ENCODE assay signal across 10 mouse cellular contexts in genomic region chr12:79890887-79891286, GRCm38 (mm10).
DNase-seq lines count a peak whose midpoint lies in the region; ATAC-seq and TF ChIP-seq lines count a peak whose summit lies in the region.
"Had no signal": no experiment of that assay in that cellular context is flagged by ENCODE, and none has a peak within 500 bp of the region (broad histone marks: within the 10 kb centered on the region; RNA-seq: fewer than 3 reads in every experiment).

No protein-coding gene starts in this region.

- no peaks in the 10 kb centered on the region for H3K36me3 ChIP-seq in midbrain, embryonic 10.5 days
- H3K36me3 ChIP-seq in midbrain, embryonic 15.5 days (replicated peaks), result no peaks in the 10 kb centered on the region
- H3K36me3 ChIP-seq in kidney, postnatal 0 days (ENCODE audit: insufficient read depth, low read length), result no peaks in the 10 kb centered on the region
- no peaks in the 10 kb centered on the region for H3K36me3 ChIP-seq in stomach, embryonic 15.5 days

- no peak for TF ChIP-seq CTCF in kidney, postnatal 0 days (IDR thresholded peaks at IDR 0.05; ENCODE audit: low read depth)
- no peak for TF ChIP-seq CTCF in left cerebral cortex, adult 2 months (IDR thresholded peaks at IDR 0.05)

- no peak for ATAC-seq in midbrain, embryonic 15.5 days (replicated peaks)
- ATAC-seq in kidney, postnatal 0 days (replicated peaks; ENCODE audit: low FRiP score, low read depth), result peak; percentile 61
- ATAC-seq in stomach, embryonic 15.5 days (ENCODE audit: insufficient read depth, low FRiP score, low read depth), result peak; percentile 72
- ATAC-seq: forebrain, postnatal 0 days had no signal

- intact Hi-C loops in left cerebral cortex, adult 2 months (cut with DNase I), result no loop called here

- no peaks in the 10 kb centered on the region for H3K9me3 ChIP-seq in midbrain, embryonic 10.5 days (replicated peaks)
- H3K9me3 ChIP-seq in midbrain, embryonic 15.5 days, result no peaks in the 10 kb centered on the region
- no peaks in the 10 kb centered on the region for H3K9me3 ChIP-seq in kidney, postnatal 0 days (replicated peaks; ENCODE audit: low read length)
- no peaks in the 10 kb centered on the region for H3K9me3 ChIP-seq in stomach, embryonic 15.5 days

- no peaks in the 10 kb centered on the region; the same call in 1 of the 2 replicates for H3K27me3 ChIP-seq in midbrain, embryonic 10.5 days (ENCODE audit: low read depth, poor library complexity, severe bottlenecking)
- no peaks in the 10 kb centered on the region for H3K27me3 ChIP-seq in midbrain, embryonic 15.5 days (replicated peaks)
- no peaks in the 10 kb centered on the region for H3K27me3 ChIP-seq in kidney, postnatal 0 days (ENCODE audit: insufficient read depth, low read length)
- no peaks in the 10 kb centered on the region for H3K27me3 ChIP-seq in stomach, embryonic 15.5 days (replicated peaks)

- H3K4me3 ChIP-seq in midbrain, embryonic 10.5 days, result no peak overlapping the region
- no peak overlapping the region for H3K4me3 ChIP-seq in midbrain, embryonic 15.5 days
- no peak overlapping the region for H3K4me3 ChIP-seq in kidney, postnatal 0 days (replicated peaks; ENCODE audit: low read depth, low read length)
- no peak overlapping the region for H3K4me3 ChIP-seq in stomach, embryonic 15.5 days (replicated peaks)
- no peak overlapping the region for H3K4me3 ChIP-seq in left cerebral cortex, adult 2 months

- no peak overlapping the region for H3K4me2 ChIP-seq in midbrain, embryonic 15.5 days
- no peak overlapping the region for H3K4me2 ChIP-seq in kidney, postnatal 0 days (ENCODE audit: low read length)
- no peak overlapping the region for H3K4me2 ChIP-seq in stomach, embryonic 15.5 days

- DNase-seq in adrenal gland, postnatal 10 days, result peak; percentile 37
- no peak for DNase-seq in adrenal gland, postnatal 36 days
- DNase-seq in midbrain, embryonic 10.5 days (ENCODE audit: low spot score), result no peak
- peak; percentile 87 for DNase-seq in kidney, postnatal 0 days (ENCODE audit: low spot score)
- DNase-seq in ovary, postnatal 36 days (ENCODE audit: low spot score), result no peak
- no peak for DNase-seq in left cerebral cortex, adult 2 months (ENCODE audit: extremely low spot score in 1 of 2, low spot score in 2 of 2)
- DNase-seq: forebrain, postnatal 0 days; thymus, adult 18-20 months had no signal

- peaks cover 42% of the 10 kb centered on the region for H3K4me1 ChIP-seq in midbrain, embryonic 10.5 days
- H3K4me1 ChIP-seq in midbrain, embryonic 15.5 days, result peaks cover 9% of the 10 kb centered on the region
- H3K4me1 ChIP-seq in kidney, postnatal 0 days (replicated peaks; ENCODE audit: insufficient read depth, low read length), result peaks cover 29% of the 10 kb centered on the region
- peaks cover 23% of the 10 kb centered on the region for H3K4me1 ChIP-seq in stomach, embryonic 15.5 days

- H3K9ac ChIP-seq in midbrain, embryonic 15.5 days, result no peak overlapping the region
- H3K9ac ChIP-seq in kidney, postnatal 0 days (ENCODE audit: low read depth, low read length), result no peak overlapping the region
- H3K9ac ChIP-seq in stomach, embryonic 15.5 days, result no peak overlapping the region
- H3K9ac ChIP-seq: forebrain, postnatal 0 days had no signal

- peak overlapping the region; percentile 78 for H3K27ac ChIP-seq in midbrain, embryonic 10.5 days (replicated peaks)
- no peak overlapping the region for H3K27ac ChIP-seq in midbrain, embryonic 15.5 days
- H3K27ac ChIP-seq in kidney, postnatal 0 days, result peak overlapping the region; percentile 32; the same call in 1 of the 2 replicates
- peak overlapping the region; percentile 72 for H3K27ac ChIP-seq in stomach, embryonic 15.5 days
- H3K27ac ChIP-seq in left cerebral cortex, adult 2 months, result no peak overlapping the region

- WGBS in midbrain, embryonic 10.5 days, result 23% methylated on average over 4 of the region's 4 CpGs
- 28% methylated on average over 4 of the region's 4 CpGs for WGBS in midbrain, embryonic 15.5 days
- WGBS in kidney, postnatal 0 days, result 31% methylated on average over 4 of the region's 4 CpGs
- 22% methylated on average over 4 of the region's 4 CpGs for WGBS in stomach, embryonic 15.5 days

Comparison
In these comparisons a context has a peak if more than half of its experiments do, and no peak if none do; other contexts are left out.
1. DNase-seq: peak in adrenal gland, postnatal 10 days (single experiment) and kidney, postnatal 0 days (single experiment); none in adrenal gland, postnatal 36 days (0 of 2), midbrain, embryonic 10.5 days (single experiment), ovary, postnatal 36 days (single experiment) and left cerebral cortex, adult 2 months (0 of 2).
2. H3K27ac ChIP-seq: peak in midbrain, embryonic 10.5 days (single experiment), kidney, postnatal 0 days (single experiment) and stomach, embryonic 15.5 days (single experiment); none in midbrain, embryonic 15.5 days (single experiment) and left cerebral cortex, adult 2 months (single experiment).